Mouse (Mus musculus) gastrocnemius, postnatal 14 days (tissue): Measurements from ENCODE around the gene Tmem100. TPM values are rescaled to one million over a fixed set of nuclear protein-coding genes. Genes with fewer than 3 reads are reported as not detected.

ENCODE experiments used
- DNase-seq: peaks from one replicate; pipeline ENCODE4 v3.0.0; 2021; ENCODE audit warnings: mixed read lengths
- intact Hi-C: fragments of 180-260 bp; cut with DNase I; formaldehyde crosslinking; loops from one replicate; pipeline ENCODE4 v1.15.1; 2025; ENCODE audit warnings: low total_unique reads
- total RNA-seq, 2 experiments: library from RNA; stranded (reverse); gene quantifications; 2 replicates each; pipeline ENCODE4 v1.2.3; 2021

Gene Tmem100
- total RNA-seq, 2 experiments from 2014 or later, result 12.8 to 16.8 TPM

GRCm38 (mm10) chr11:90047271-90047670 lies 17.1 kb downstream of the Tmem100 start:
- intact Hi-C loops, result no loop called here
- no peak for DNase-seq

DNA sequence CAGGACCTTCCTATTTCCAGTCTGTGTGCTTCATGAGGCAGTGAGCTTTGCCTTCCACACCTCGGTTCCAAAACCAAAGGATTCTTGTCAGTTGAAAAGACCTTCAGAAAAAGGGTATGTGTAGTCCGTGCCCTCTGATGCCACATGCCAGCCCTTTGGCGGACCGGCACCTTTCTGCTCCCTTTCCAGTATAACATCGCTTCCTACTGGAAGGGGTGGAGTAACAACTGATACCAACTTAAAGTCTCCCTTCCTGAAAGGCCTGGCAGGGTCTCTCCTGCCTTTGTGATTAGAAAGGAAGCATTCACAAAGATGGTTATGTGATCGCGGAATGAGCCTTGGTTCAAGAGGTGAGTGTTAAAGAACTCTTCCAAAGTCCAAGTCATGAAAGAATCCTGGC lies 19.9 kb downstream of the Tmem100 start:
- DNase-seq, result no peak

DNA sequence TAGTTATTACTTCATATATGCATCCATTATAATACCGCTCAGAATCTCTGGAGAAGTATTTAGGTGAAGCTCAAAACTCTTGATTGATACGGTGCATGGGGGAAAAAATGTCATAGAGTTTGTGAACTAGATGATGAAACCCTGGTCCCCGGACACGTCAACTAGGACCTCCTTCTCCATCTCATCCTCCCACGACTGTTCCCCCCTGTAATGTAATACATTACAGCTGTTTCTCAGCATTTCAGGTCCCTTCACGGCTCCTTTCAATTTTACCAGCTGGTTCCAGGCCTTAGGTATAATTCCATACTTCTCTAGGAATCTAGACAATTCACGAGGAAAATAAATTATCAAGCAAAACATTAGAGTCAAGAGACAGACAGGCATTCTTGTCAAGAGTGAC lies 22.6 kb downstream of the Tmem100 start:
- DNase-seq, result no peak
- intact Hi-C loops, result no loop called here

More for the DNA sequence above, 19.9 kb downstream of the Tmem100 start:
- intact Hi-C loops, result no loop called here

- DNase-seq, result no peak
- intact Hi-C loops, result no loop called here
Measured at GRCm38 (mm10) chr11:90053820-90054219, 23.7 kb downstream of the Tmem100 start.

- intact Hi-C loops, result no loop called here
- peak; percentile 20 for DNase-seq
Measured at GRCm38 (mm10) chr11:90054401-90054800, 24.3 kb downstream of the Tmem100 start.

GRCm38 (mm10) chr11:90057070-90057469 lies 26.9 kb downstream of the Tmem100 start:
- intact Hi-C loops, result no loop called here
- DNase-seq, result no peak

DNA sequence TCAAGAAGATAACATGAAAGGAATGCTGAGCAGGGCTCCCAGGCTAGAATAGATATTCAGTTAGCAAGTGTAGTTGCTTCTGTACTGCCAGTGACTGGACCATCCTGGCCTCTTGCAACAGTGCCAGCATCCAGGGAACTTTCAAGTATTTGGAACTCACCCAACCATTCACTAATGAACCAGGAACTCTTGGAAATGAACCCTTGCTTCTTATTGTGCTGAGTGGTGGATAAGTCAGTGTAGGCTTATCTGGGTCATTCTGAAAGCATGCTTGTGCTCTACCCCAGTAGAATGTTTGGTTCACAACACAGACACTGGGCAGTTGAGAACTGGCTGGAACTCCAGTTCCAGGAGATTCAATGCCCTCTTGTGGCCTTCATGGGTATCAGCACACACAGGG lies 29.1 kb downstream of the Tmem100 start:
- intact Hi-C loops, result no loop called here
- DNase-seq, result no peak

DNA sequence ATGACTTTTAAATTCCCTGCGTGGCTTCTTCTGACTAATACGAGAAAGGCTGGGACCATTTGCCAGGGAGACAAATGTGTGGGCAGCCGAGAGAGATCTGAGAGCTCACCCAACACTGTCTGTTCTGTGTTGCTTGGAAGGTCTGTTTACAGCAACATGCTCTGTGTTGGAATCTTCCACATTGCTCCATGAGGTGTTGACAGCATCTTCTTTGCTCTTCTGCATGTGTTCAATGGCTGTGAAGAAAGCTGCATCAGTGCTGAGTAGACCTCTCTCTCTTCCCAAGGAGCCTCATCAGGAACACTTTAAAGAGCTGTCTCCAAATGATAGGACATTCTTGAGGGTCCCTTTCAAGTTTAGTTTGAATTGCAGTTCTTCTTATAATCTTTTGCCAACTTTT lies 32.5 kb downstream of the Tmem100 start:
- DNase-seq, result no peak
- intact Hi-C loops, result no loop called here

DNA sequence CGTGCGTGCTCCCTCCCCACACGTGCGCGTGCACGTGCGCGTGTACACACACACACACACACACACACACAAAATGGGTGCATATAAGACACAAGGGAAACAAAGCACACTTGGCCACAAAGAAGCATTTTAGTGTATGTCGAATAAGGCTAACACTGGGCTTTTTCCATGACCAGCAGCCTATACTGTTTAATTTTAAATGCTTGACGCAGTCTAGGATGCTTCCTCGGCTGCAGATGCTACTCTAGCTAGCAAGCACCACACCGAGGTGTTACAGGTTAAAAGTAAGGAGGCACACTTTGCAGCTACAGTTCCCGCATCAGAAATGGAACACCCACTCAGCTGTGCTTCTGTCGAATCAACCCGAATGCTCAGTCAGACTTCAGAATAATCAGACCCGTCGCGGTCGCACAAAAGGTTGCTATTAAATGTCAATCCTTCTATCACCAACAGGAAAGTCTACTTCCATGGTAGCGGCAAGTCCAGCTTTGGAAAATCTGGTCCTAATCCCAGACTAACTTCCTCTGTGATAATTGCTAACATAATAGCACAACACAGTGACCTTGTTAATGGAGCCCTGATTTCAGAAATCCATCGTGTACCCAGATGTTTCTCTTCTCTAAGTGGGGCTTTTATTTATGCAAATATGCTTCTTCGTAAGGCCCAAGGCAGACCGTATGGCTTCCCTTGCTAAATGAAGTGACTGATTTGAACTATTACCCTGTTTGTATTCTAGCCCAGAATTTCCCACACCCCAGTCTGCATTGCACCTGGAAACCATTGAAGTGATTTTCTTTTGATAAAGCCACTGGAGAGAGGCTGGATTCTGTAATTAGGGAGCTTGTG lies 36.5 kb downstream of the Tmem100 start:
- intact Hi-C loops, result no loop called here
- DNase-seq, result no peak

DNA sequence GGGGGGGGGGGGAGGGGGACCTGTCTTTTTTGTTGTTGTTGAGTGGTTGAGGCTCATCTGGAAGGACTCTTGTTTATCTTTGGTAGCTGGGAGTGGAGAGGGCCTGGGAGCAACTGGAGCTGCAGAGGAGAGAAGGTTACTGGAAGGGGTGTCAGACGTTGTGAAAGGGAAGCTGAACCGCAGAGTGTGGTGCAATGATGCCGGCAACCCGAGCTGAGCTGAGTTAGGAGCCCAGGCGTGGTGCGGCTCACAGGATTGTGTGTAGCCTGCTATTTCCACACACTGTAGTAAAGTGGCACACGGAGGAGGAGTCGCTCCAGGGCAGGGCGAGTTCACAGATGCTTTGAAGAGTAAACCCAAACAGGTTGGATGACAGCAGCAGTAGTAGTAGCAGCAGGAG lies 41.6 kb downstream of the Tmem100 start:
- DNase-seq, result peak; percentile 74
- intact Hi-C loops, result no loop called here

- intact Hi-C loops, result no loop called here
- no peak for DNase-seq
Measured at GRCm38 (mm10) chr11:90073201-90073600, 43.1 kb downstream of the Tmem100 start.

DNA sequence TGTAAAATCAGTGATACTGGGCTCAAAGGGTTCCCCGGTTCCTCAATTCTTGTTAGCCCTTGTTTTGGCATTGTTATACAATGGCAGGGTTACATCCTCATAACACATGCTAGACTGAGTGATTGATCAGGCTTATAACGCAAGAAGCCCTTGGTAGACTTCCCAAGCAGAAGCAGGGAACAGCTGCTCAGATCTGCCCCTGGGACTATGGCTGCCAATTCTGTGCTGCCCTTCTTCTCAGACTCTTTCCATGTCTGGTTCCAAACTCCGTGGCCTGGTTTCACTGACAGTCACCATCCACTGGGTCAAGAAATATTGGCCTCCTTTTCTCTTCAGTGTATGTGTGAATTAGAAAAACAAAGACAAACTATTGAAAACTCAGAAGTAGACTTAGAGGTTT lies 46.5 kb downstream of the Tmem100 start:
- DNase-seq, result peak; percentile 15

DNA sequence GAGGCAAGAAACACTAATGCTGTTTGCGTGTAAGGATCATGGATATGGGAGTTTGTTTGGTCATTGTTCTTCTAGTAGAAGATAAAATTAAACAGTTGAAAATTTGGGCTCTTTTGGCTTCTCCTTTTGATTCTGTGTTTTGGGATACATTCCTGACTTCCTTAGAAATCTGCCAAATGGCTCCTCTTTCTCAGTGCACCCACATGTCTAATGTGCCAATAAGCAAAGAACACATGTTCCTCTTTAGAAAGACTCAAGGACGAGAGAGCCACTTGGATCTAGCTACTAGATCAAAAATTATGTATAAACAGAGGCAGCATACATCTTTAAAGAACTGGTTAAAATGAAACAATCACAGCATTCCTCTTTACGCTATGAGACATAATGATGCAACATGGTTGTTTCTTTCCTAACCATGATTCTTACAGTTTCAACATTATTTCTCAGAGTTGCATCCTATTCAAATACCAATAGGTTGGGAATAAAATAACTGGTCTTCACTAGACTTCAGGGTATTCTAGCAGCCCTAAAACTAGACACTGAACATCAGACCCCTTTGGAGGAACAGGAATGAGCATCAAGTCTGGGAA lies 50.6 kb downstream of the Tmem100 start:
- DNase-seq, result no peak
- intact Hi-C loops, result no loop called here

More for the DNA sequence above, 46.5 kb downstream of the Tmem100 start:
- intact Hi-C loops, result no loop called here

DNA sequence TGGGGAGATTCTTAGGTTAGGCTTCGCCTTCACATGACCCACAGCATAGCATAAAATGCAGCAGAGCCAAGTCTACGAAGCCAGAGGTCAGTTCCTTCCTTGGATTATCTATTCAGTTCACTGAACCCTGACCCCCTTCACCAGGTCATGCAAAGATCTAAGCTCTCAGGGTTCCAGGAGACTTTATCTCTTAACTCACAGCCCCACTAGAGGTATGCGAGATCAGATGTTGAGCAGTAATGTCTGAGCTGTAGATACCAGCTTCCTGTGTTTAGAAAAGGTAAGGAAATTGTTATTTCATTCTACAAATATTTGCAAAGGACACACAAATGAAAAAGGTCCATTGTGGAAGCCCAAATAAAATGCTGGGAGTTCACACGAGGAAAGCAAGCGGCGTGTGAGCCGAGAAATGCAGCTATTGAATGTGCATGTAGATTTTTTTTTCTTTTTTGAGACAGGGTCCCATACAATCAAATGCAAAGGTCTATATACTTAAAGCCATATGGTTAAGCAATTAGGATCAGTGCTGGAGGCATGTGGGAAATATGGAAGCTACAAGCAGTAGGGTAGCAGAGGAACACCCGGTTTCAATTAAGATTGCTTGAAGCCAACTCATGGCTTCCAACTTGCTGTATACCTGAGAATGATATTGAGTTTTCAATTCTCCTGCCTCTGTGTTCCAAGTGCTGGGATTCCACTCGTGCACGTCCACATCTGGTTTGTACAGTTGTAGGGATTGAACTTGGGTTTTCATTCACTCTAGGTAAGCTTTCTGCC lies 51.9 kb downstream of the Tmem100 start:
- no peak for DNase-seq
- intact Hi-C loops, result no loop called here

- DNase-seq, result no peak
- intact Hi-C loops, result no loop called here
Measured at GRCm38 (mm10) chr11:90083042-90083441, 52.9 kb downstream of the Tmem100 start.

GRCm38 (mm10) chr11:90084166-90084565 lies 54.0 kb downstream of the Tmem100 start:
- intact Hi-C loops, result no loop called here
- DNase-seq, result no peak

Other genes starting within 250 kb of the Tmem100 start
- 1 to 10 TPM; 2.6 to 3.0 TPM for gene Pctp, start 27.5 kb upstream of the Tmem100 start, total RNA-seq
- gene Gm45716, start 157.3 kb downstream of the Tmem100 start, total RNA-seq, result 1 to 10 TPM; 1.9 to 2.4 TPM
- gene Mmd, start 219.1 kb downstream of the Tmem100 start, total RNA-seq, result 10 to 100 TPM in 1 of 2 experiments, 1 to 10 TPM in 1; 7.8 to 10.7 TPM